Mouse (Mus musculus) C2C12 (cell line): ENCODE measurements at regions not wholly inside any gene's neighbourhood (a gene's known extent, or its start where the extent isn't known, plus 50 kb on each side); places are given as distances from the start of the nearest gene placed in this dataset.

Experiments
- CEBPB ChIP-seq: IDR thresholded peaks from one replicate; pipeline ENCODE4 v1.6.1; 2011; ENCODE audit warnings: low read depth, mild to moderate bottlenecking, control low read depth, moderate library complexity
- CTCF ChIP-seq: IDR thresholded peaks from one replicate; pipeline ENCODE4 v1.5.1; 2011; ENCODE audit not compliant: control insufficient read depth, insufficient read depth, insufficient read length
- FOSL1 ChIP-seq: IDR thresholded peaks from one replicate; pipeline ENCODE4 v1.8.0; 2011; ENCODE audit warnings: mild to moderate bottlenecking, low read length; ENCODE audit not compliant: poor library complexity, insufficient read depth, severe bottlenecking
- MAX ChIP-seq: IDR thresholded peaks from one replicate; pipeline ENCODE4 v1.6.1; 2011; ENCODE audit warnings: mild to moderate bottlenecking, control low read depth
- MYOD1 ChIP-seq: IDR thresholded peaks from one replicate; pipeline ENCODE4 v1.6.1; 2011; ENCODE audit warnings: low read depth; ENCODE audit not compliant: control insufficient read depth, insufficient read length
- MYOG ChIP-seq: IDR thresholded peaks from one replicate; pipeline ENCODE4 v1.6.1; 2011; ENCODE audit not compliant: control insufficient read depth, insufficient read length; ENCODE audit errors: extremely low read depth
- USF1 ChIP-seq: IDR thresholded peaks from one replicate; pipeline ENCODE4 v1.6.1; 2011; ENCODE audit warnings: low read depth, mild to moderate bottlenecking, control low read depth, moderate library complexity

DNA sequence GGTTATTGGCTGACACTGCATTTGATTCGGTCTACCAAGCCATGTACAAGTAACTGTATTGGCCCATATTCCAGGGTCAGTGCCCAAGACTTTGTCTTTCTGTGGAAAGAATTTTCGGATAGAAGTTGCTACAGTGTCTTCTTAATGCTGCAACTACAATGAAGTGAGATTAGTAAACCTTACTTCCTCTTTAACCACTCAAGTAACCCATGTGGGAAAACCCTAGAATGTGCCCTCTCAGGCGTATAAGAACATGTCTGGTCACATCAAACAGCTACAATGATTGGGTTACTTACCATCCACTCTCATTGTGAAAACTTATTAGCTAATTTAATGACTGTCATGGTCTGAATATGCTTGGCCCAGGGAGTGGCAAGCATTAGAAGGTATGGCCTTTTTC is 102.3 kb upstream of the Ankrd1 start:
- no peak for TF ChIP-seq CTCF
- TF ChIP-seq MAX: no peak
- no peak for TF ChIP-seq CEBPB
- TF ChIP-seq MYOD1: no peak
- no peak for TF ChIP-seq USF1
- TF ChIP-seq MYOG: no peak
- TF ChIP-seq FOSL1: no peak
